Mouse (Mus musculus) liver, embryonic 14.5 days (tissue): ENCODE measurements around the gene Myef2. TPM values are rescaled to one million over a fixed set of nuclear protein-coding genes. Genes with fewer than 3 reads are reported as not detected.

ENCODE experiments used
- ATAC-seq: fragments of 200-750 bp; cut with Nextera tagmentation; 2 replicates; pipeline ENCODE4 v1.8.0; 2017; ENCODE audit warnings: moderate number of reproducible peaks, mild to moderate bottlenecking, moderate library complexity; ENCODE audit not compliant: insufficient read depth
- DNase-seq, 3 experiments: peaks; one replicate each; pipeline ENCODE4 v3.0.0-alpha.2; 2012 to 2013; ENCODE audit warnings: low read depth in 3 of 3, low spot score in 3 of 3
- H3K27ac ChIP-seq: fragments of 300-500 bp; sonication (generic); 2 replicates; pipeline ENCODE4 v1.5.1; 2014; ENCODE audit warnings: moderate library complexity, mild to moderate bottlenecking, control low read depth, inconsistent platforms
- H3K27me3 ChIP-seq: fragments of 300-500 bp; sonication (generic); 2 replicates; pipeline ENCODE4 v1.6.1; 2014; ENCODE audit warnings: mild to moderate bottlenecking, low read length, moderate library complexity; ENCODE audit not compliant: control insufficient read depth, insufficient read depth
- H3K36me3 ChIP-seq: fragments of 300-500 bp; sonication (generic); replicated peaks from 2 replicates; pipeline ENCODE4 v1.6.1; 2014; ENCODE audit warnings: low read depth; ENCODE audit not compliant: control insufficient read depth, insufficient read depth
- H3K4me1 ChIP-seq, 2 experiments: fragments of 200-500 bp in 1 of 2; fragments of 300-500 bp in 1 of 2; sonication (generic) in 1 of 2; replicated peaks; 2 replicates each; pipeline ENCODE4 v1.6.1; 2012 to 2014; ENCODE audit warnings: antibody characterized with exemption in 1 of 2, inconsistent platforms in 1 of 2, low read length in 1 of 2; ENCODE audit not compliant: control insufficient read depth in 2 of 2, insufficient read depth in 2 of 2
- H3K4me2 ChIP-seq: fragments of 300-500 bp; sonication (generic); 2 replicates; pipeline ENCODE4 v1.6.1; 2014; ENCODE audit warnings: low read depth, mild to moderate bottlenecking, control low read depth, moderate library complexity
- H3K4me3 ChIP-seq, 2 experiments: fragments of 200-500 bp in 1 of 2; fragments of 300-500 bp in 1 of 2; sonication (generic) in 1 of 2; 2 replicates each; pipeline ENCODE4 v1.5.1; 2012 to 2014; ENCODE audit warnings: low read depth in 2 of 2, low read length in 2 of 2, mild to moderate bottlenecking in 2 of 2, control low read depth in 1 of 2, inconsistent platforms in 1 of 2, moderate library complexity in 1 of 2; ENCODE audit not compliant: insufficient read depth in 1 of 2
- H3K9ac ChIP-seq: fragments of 300-500 bp; sonication (generic); replicated peaks from 2 replicates; pipeline ENCODE4 v1.6.1; 2014; ENCODE audit warnings: mild to moderate bottlenecking, control low read depth, moderate library complexity
- H3K9me3 ChIP-seq: fragments of 300-500 bp; sonication (generic); 2 replicates; pipeline ENCODE4 v1.6.1; 2016; ENCODE audit warnings: low read length, mixed read lengths; ENCODE audit not compliant: control insufficient read depth
- CTCF ChIP-seq: IDR thresholded peaks from 2 replicates; pipeline ENCODE4 v1.5.1; 2016; ENCODE audit warnings: antibody characterized with exemption, low read depth, control low read depth
- EP300 ChIP-seq: IDR thresholded peaks from 2 replicates; pipeline ENCODE4 v1.6.1; 2016; ENCODE audit warnings: antibody characterized with exemption, low read depth
- WGBS: fragments of 180-500 bp; shearing (Covaris S2); extraction: QIAGEN DNeasy Blood & Tissue Kit; methylation state at CpG from one replicate; pipeline ENCODE4 v1.1.7; 2014; ENCODE audit not compliant: insufficient replicate concordance; 5-methylcytosine and 5-hydroxymethylcytosine counted together
- polyA plus RNA-seq, 2 experiments: library from polyadenylated mRNA; depleted of rRNA in 1 of 2; stranded (reverse) in 1 of 2; unstranded in 1 of 2; fragments of >200 nt; fragmentation: Nextera tagmentation in 1 of 2; extraction: Ambion mirVana in 1 of 2; gene quantifications; 2 replicates each; pipeline versions ENCODE4 v1.2.1 to v1.2.3; 2012 to 2014

Gene Myef2
- polyA plus RNA-seq, 2 experiments: 19.3 to 26.0 TPM

GRCm38 (mm10) chr2:125088757-125089156 lies 34.7 kb downstream of the Myef2 start:
- no peak for DNase-seq
- H3K27me3 ChIP-seq: no peaks in the 10 kb centered on the region
- no peak overlapping the region for H3K27ac ChIP-seq
- H3K4me2 ChIP-seq: no peak overlapping the region
- H3K9me3 ChIP-seq: no peaks in the 10 kb centered on the region
- no peak overlapping the region for H3K4me3 ChIP-seq
- no peak for ATAC-seq
- H3K4me1 ChIP-seq: no peaks in the 10 kb centered on the region; a peak in 1 of 4 replicates
- TF ChIP-seq EP300 (no peak), CTCF (no peak)
- H3K36me3 ChIP-seq: peaks cover 22% of the 10 kb centered on the region
- H3K9ac ChIP-seq: no peak overlapping the region
- 91% methylated on average over 7 of the region's 7 CpGs for WGBS

DNA sequence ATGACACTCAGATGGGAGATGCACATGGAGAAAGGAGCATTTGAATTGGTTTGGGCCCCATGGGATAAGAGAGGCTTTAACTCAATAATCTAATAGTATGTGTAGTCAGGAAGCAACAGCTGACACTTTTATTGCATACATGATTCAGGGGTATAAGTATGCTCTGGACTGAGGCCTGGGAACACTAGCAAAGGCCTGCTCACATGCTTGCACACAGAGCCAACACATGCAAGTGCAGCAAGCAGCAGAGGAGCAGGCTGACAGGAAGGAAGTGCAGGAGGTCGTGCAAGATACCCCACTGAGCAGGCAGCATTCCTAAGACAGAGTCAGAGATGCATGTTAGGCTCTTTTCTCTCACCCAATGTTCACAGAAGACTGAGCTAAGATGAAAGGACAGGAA lies 39.6 kb downstream of the Myef2 start:
- Histone ChIP-seq H3K9me3 (no peaks in the 10 kb centered on the region), H3K4me3 (no peak overlapping the region), H3K36me3 (peaks cover 8% of the 10 kb centered on the region), H3K4me2 (no peak overlapping the region), H3K9ac (no peak overlapping the region), H3K4me1 (no peaks in the 10 kb centered on the region; a peak in 1 of 4 replicates), H3K27me3 (no peaks in the 10 kb centered on the region), H3K27ac (no peak overlapping the region)
- TF ChIP-seq EP300: no peak
- no peak for TF ChIP-seq CTCF
- whole genome bisulfite sequencing: 21% methylated on average over 1 of the region's 1 CpGs
- DNase-seq (no peak), ATAC-seq (no peak)

DNA sequence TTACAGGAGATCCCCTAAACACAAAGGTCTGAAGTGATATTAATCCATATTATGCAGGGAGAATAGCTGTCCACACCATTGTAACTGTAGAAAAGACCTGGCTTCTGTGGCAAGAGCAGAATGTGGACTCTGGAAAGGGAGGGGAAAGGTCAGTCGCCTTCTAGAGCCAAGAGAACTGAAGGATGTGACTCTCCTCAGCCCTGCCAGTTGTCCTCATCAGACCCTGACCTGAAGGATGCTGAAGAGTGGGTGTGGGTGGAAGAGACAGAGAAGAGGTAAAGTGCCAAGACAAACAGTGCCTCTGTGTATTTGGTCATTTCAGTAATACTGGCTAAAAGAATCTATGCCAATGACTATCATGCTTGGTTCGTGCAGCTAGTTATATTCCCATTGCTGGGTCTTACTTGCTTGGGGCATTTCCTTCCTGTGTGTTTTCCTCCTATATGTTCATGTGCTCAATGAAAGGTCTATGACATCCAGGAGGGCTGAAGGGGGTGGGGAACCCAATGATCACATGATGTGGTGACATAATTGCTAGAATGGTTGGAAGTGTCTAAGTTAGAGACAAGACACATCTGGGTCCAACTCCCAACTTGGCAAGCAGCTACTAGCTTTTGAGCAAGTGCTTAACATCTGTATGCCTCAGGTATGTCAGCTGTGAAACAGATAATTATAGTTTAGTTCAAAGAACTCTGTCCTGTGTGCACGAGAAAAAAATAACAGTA lies 50.2 kb downstream of the Myef2 start:
- Histone ChIP-seq H3K27me3 (no peaks in the 10 kb centered on the region), H3K9ac (no peak overlapping the region), H3K4me1 (no peaks in the 10 kb centered on the region), H3K27ac (no peak overlapping the region), H3K4me3 (no peak overlapping the region), H3K4me2 (no peak overlapping the region), H3K36me3 (no peaks in the 10 kb centered on the region), H3K9me3 (no peaks in the 10 kb centered on the region)
- 61% methylated on average over 3 of the region's 3 CpGs for WGBS
- ATAC-seq: no peak
- no peak for DNase-seq
- no peak for TF ChIP-seq CTCF
- TF ChIP-seq EP300: no peak

GRCm38 (mm10) chr2:125068696-125069095 lies 54.8 kb downstream of the Myef2 start:
- Histone ChIP-seq H3K36me3 (no peaks in the 10 kb centered on the region), H3K27ac (no peak overlapping the region), H3K4me2 (no peak overlapping the region), H3K9me3 (no peaks in the 10 kb centered on the region), H3K4me1 (no peaks in the 10 kb centered on the region), H3K9ac (no peak overlapping the region), H3K4me3 (no peak overlapping the region), H3K27me3 (no peaks in the 10 kb centered on the region)
- TF ChIP-seq CTCF: no peak
- no peak for TF ChIP-seq EP300
- no peak for ATAC-seq
- 64% methylated on average over 12 of the region's 12 CpGs for WGBS
- DNase-seq: no peak

GRCm38 (mm10) chr2:125067894-125068293 lies 55.6 kb downstream of the Myef2 start, which contains the start of gene Slc24a5:
TSS of gene Slc24a5 (plus strand) at chr2:125068124.
- Histone ChIP-seq H3K27me3 (no peaks in the 10 kb centered on the region), H3K27ac (no peak within 1 kb of the TSS), H3K9me3 (no peaks in the 10 kb centered on the region), H3K4me1 (no peaks in the 10 kb centered on the region), H3K4me3 (no peak within 1 kb of the TSS; a peak in 1 of 4 replicates), H3K4me2 (no peak within 1 kb of the TSS), H3K36me3 (no peaks in the 10 kb centered on the region), H3K9ac (no peak within 1 kb of the TSS)
- no peak for TF ChIP-seq EP300
- peak; percentile 43; the same call in 1 of the 2 replicates for ATAC-seq
- 29% methylated on average over 10 of the region's 10 CpGs for WGBS
- DNase-seq: no peak
